8 mouse cellular contexts compared by ENCODE assay signal in the genomic region with DNA sequence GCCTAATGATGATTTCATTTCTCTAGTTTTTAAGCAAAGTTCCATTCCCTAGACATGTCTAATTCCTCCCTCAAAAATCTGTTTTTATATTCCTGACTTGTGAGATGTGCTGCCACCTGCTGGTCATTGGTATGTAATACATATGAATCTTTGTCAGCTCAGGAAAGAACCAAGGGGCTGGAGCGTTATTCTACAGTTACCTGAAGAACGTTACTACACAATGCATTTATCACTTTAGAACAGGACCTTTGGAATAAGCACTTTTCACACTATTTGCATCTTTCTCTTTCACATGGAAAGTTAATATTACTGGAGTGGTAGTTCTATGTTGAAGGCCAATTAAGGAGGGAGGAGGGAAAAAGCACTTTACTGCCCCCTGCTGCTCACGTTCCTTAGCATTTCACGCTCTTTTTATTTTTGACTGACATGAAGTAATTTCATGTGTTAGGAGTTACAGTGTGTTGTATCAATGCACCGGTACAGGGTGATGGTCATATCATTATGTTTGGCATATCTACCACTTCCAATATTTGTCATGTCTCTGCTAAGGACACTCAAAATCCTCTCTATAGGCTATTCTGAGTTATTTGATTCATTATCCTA. TPM values are rescaled to one million over a fixed set of nuclear protein-coding genes. Genes with fewer than 3 reads are reported as not detected.
DNase-seq lines count a peak whose midpoint lies in the region; ATAC-seq lines count a peak whose summit lies in the region.

No protein-coding gene starts in this region.

- H3K4me1 ChIP-seq in intestine, embryonic 15.5 days (replicated peaks): no peaks in the 10 kb centered on the region

- no peak overlapping the region for H3K4me3 ChIP-seq in intestine, embryonic 15.5 days (replicated peaks)

- no peak overlapping the region for H3K9ac ChIP-seq in intestine, embryonic 15.5 days

- 3% methylated on average over 5 of the region's 5 CpGs for WGBS in intestine, embryonic 15.5 days

- H3K27me3 ChIP-seq in intestine, embryonic 15.5 days (replicated peaks): no peaks in the 10 kb centered on the region

- no peaks in the 10 kb centered on the region for H3K9me3 ChIP-seq in intestine, embryonic 15.5 days

- H3K27ac ChIP-seq in intestine, embryonic 15.5 days: no peak overlapping the region

- no peaks in the 10 kb centered on the region for H3K36me3 ChIP-seq in intestine, embryonic 15.5 days

- DNase-seq in right cerebral cortex, adult 18-20 months: peak; percentile 39
- DNase-seq in right cerebral cortex, postnatal 36 days (ENCODE audit: low spot score in 2 of 2): no peak
- DNase-seq in cerebellum, postnatal 36 days: peak; percentile 22 to 48
- DNase-seq in gastrocnemius, postnatal 10 days: peak; percentile 64
- DNase-seq in left cerebral cortex, postnatal 25 days (ENCODE audit: low spot score in 2 of 2): peak; percentile 66 to 71
- peak; percentile 85 for DNase-seq in mesoderm, embryonic 11.5 days (ENCODE audit: low read depth, low spot score)
- DNase-seq in spleen, postnatal 10 days (ENCODE audit: low spot score in 2 of 2): peak; percentile 30 to 78

- H3K4me2 ChIP-seq in intestine, embryonic 15.5 days (replicated peaks): 0 out of 2 replicates have a peak overlapping the region, but pooled peaks have one; percentile 18

- peak; percentile 46 for ATAC-seq in intestine, embryonic 15.5 days

- intact Hi-C loops in left cerebral cortex, postnatal 25 days (cut with DNase I): loop anchor here (1.0 to 5.0 kb wide), 2 partner anchors 192 to 257 kb away; no protein-coding TSS in a partner anchor

RNA-seq across cellular contexts. Expression of gene Mtap, which starts 7.5 kb away (rescaled TPM):
- 10 to 100 TPM; 15.9 to 16.6 TPM for total RNA-seq in gastrocnemius, postnatal 10 days (2021)
- 53.7 and 60.5 TPM in 2 replicates for polyA plus RNA-seq in intestine, embryonic 15.5 days (2015; fragmentation: Nextera tagmentation; extraction: Ambion mirVana)
- 1 to 10 TPM; 9.3 to 9.8 TPM for total RNA-seq in left cerebral cortex, postnatal 25 days (2021)

Comparison
In these comparisons a context has a peak if more than half of its experiments do, and no peak if none do; other contexts are left out.
1. DNase-seq: peak in right cerebral cortex, adult 18-20 months (single experiment), cerebellum, postnatal 36 days (2 of 2), gastrocnemius, postnatal 10 days (single experiment), left cerebral cortex, postnatal 25 days (2 of 2), mesoderm, embryonic 11.5 days (single experiment) and spleen, postnatal 10 days (2 of 2); none in right cerebral cortex, postnatal 36 days (0 of 2).